ENCODE assay signal across 7 mouse cellular contexts in the genomic region with DNA sequence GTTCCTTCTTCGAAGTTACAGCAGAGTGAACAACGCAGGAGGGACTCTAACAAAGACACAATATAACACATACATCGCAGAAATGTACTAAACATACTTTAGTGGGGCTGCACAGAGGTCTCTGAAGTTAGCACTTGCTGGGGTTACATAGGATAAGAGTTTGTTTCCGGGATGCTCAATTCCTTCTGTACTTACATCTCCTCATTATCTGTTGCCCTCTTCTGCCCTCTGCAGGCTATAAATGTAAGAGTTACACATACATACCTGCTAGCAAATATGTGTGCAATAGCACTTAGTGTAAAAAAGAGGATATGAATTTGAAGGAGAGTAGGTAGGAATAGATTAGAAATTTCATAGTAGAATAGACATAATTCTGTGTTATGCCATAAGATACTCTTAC. TPM values are rescaled to one million over a fixed set of nuclear protein-coding genes. Genes with fewer than 3 reads are reported as not detected.
DNase-seq lines count a peak whose midpoint lies in the region; ATAC-seq lines count a peak whose summit lies in the region.

No protein-coding gene starts in this region.

- DNase-seq in right cerebral cortex, adult 18-20 months: peak; percentile 73
- no peak for DNase-seq in right cerebral cortex, postnatal 25 days
- peak; percentile 78 for DNase-seq in adipocyte (ENCODE audit: low spot score)
- DNase-seq in embryo, embryonic 11.5 days (ENCODE audit: low read depth, low spot score): peak; percentile 35
- DNase-seq in lung, postnatal 25 days (ENCODE audit: low spot score): peak; percentile 54
- peak; percentile 10 to 36 for DNase-seq in right cerebral cortex, postnatal 36 days (ENCODE audit: low spot score in 2 of 2)

- peak; percentile 90 for ATAC-seq in inflammation-experienced regulatory T-cells, adult 6 months

RNA-seq across cellular contexts. Expression of a gene that starts 44.4 kb away (rescaled TPM):
- 10 to 100 TPM in 2 of 3 experiments, 1 to 10 TPM in 1; 5.2 to 11.0 (median 10.4) TPM for polyA plus RNA-seq in inflammation-experienced regulatory T-cells, adult 6 months (2017; shearing (Covaris generic))
